Mouse (Mus musculus): ENCODE measurements around the gene Ndufa10. TPM values are rescaled to one million over a fixed set of nuclear protein-coding genes. Genes with fewer than 3 reads are reported as not detected.

Gene Ndufa10
- polyA plus RNA-seq (2014; fragmentation: Illumina TruSeq; extraction: RNeasy Lipid Tissue Mini Kit (QIAGEN cat#74804)): 139 TPM

DNA sequence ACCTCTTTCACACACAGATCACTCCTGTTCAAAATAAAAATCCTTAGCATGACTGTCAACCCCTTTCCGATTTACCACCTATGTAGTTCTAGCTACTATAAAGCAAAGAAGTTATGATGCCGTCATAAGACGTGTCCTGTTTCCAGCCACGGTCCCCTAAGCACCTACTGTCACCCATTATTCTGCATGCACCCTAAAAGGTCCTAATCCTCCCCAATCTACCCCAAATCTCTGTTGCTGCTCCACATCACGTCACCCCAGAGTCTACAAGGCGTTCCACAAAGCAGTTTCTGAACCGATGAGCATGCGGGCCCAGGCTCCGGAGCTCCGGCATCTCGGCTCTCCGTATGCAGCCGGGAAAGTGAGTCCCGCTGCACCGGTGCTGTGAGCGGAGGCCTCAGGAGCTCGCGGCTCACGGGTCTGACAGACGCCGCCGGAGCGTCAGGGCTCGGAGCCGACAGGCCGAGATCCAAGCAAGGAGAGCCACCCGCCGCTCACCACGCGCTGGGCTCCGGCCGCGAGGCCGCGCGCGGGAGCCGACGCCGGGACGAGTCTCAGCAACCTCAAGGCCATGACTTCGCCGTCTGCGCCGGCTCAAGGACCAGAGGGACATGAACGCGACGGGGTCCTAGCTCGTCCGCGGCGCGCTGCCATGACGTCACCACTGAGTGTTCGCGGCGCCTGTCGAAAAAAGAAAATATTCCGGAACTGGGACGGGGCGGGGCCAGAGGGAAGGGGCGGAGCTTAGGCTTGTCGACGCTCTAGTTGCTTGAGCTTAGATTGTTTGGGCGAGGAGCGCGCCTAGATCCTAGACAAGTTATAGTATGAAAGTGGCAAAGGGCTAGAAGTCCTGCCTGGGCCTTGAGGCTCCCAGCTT, at the start of gene Ndufa10:
Gene Ndufa10 (minus strand): TSS at position 696 of the 877 bp plus-strand sequence.

DNA sequence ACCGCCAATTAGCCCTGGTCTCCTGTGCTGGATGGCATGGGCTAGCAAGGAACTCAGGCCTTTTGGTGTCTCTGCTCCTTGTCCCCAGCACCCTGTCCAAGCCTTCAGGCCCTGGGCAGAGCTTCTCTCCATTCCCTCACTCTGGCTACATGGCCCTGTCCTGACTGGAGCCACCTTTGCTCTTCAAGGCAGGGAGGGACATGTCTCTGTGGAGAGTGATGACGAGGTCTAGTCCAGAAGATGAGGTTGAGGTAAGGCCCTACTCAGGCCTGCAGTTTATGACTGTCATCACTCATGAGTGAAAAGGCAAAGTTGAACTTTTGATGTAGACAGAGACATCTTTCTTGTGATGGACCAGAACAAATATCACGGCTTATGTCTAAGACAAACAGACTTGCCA, 44.9 kb upstream of the Ndufa10 start, which contains the start of gene Olfr1414:
Gene Olfr1414 (minus strand): TSS at position 101 of the 400 bp plus-strand sequence.

DNA sequence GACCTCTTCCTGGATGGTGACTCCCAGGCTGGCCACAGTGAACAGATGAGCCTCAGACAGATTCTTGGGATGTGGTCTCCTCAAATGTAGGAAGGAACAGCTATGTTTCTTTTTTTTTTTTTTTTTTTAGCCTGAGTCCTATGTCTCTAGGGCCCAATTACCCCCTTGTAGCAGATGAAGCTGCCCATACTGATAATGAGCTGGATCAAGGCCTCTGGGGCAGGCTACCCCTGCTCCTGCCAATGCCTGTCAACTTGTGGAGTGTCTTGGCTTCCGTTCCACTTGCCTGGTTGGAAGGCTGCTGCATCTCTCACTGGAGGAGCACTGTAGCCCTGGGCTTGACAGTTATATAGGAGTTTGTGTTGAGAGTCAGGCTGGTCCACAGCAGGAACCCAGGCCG, 22.3 kb upstream of the Ndufa10 start, which contains the start of gene Olfr1415:
Gene Olfr1415 (minus strand): TSS at position 101 of the 400 bp plus-strand sequence.

DNA sequence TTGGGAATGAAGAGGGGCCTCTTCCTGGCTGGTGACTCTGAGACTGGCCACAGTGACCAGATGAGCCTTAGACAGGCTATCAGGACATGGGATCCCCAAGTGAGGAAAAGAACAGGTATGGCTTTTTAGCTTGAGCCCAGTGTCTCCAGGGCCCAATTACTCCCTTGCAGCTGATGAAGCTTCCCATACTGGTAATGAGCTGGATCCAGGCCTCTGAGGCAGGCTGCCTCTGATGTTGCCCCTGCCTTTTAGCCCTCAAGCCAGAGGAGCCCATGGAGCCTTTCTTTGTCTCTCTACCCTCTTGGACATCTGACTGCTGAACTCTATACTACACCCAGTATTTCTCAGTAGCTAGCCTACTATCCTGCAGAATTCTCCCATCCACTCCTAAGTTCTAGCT, 11.4 kb upstream of the Ndufa10 start, which contains the start of gene Olfr1416:
Gene Olfr1416 (minus strand): TSS at position 101 of the 400 bp plus-strand sequence.

Other genes with a start within 250 kb of the Ndufa10 start
- gene Olfr1416, start 11.3 kb upstream of the Ndufa10 start, polyA plus RNA-seq (2014; fragmentation: Illumina TruSeq; extraction: RNeasy Lipid Tissue Mini Kit (QIAGEN cat#74804)): not detected
- gene Olfr1415, start 22.2 kb upstream of the Ndufa10 start, polyA plus RNA-seq (2014; fragmentation: Illumina TruSeq; extraction: RNeasy Lipid Tissue Mini Kit (QIAGEN cat#74804)): not detected
- gene Olfr1414, start 44.8 kb upstream of the Ndufa10 start, polyA plus RNA-seq (2014; fragmentation: Illumina TruSeq; extraction: RNeasy Lipid Tissue Mini Kit (QIAGEN cat#74804)): not detected
- not detected for gene Olfr1413, start 97.5 kb upstream of the Ndufa10 start, polyA plus RNA-seq (2014; fragmentation: Illumina TruSeq; extraction: RNeasy Lipid Tissue Mini Kit (QIAGEN cat#74804))
- not detected for gene Olfr1412, start 111.9 kb upstream of the Ndufa10 start, polyA plus RNA-seq (2014; fragmentation: Illumina TruSeq; extraction: RNeasy Lipid Tissue Mini Kit (QIAGEN cat#74804))
- gene Olfr1411, start 120.6 kb upstream of the Ndufa10 start, polyA plus RNA-seq (2014; fragmentation: Illumina TruSeq; extraction: RNeasy Lipid Tissue Mini Kit (QIAGEN cat#74804)): not detected
- gene Olfr1410, start 131.9 kb upstream of the Ndufa10 start, polyA plus RNA-seq (2014; fragmentation: Illumina TruSeq; extraction: RNeasy Lipid Tissue Mini Kit (QIAGEN cat#74804)): not detected
- not detected for gene Olfr12, start 143.9 kb upstream of the Ndufa10 start, polyA plus RNA-seq (2014; fragmentation: Illumina TruSeq; extraction: RNeasy Lipid Tissue Mini Kit (QIAGEN cat#74804))
- 47.2 TPM for gene Cops9, start 168.1 kb upstream of the Ndufa10 start, polyA plus RNA-seq (2014; fragmentation: Illumina TruSeq; extraction: RNeasy Lipid Tissue Mini Kit (QIAGEN cat#74804))
- not detected for gene Otos, start 175.0 kb upstream of the Ndufa10 start, polyA plus RNA-seq (2014; fragmentation: Illumina TruSeq; extraction: RNeasy Lipid Tissue Mini Kit (QIAGEN cat#74804))

All from ovary, adult 10 weeks (tissue).